ENCODE assay signal across 12 mouse cellular contexts in genomic region chr13:55990186-55990585, GRCm38 (mm10).
DNase-seq lines count a peak whose midpoint lies in the region.
"Had no signal": no experiment of that assay in that cellular context is flagged by ENCODE, and none has a peak within 500 bp of the region (broad histone marks: within the 10 kb centered on the region; RNA-seq: fewer than 3 reads in every experiment).

No protein-coding gene starts in this region.

- peak; percentile 54 for DNase-seq in layer of hippocampus, adult 9-11 months
- DNase-seq in layer of hippocampus, adult 9-10 months (ENCODE audit: low spot score): no peak
- peak; percentile 50 for DNase-seq in cerebellum, adult 11-12 months
- peak; percentile 58 for DNase-seq in cerebellum, adult 9-11 months
- DNase-seq in right cerebral cortex, postnatal 25 days: peak; percentile 30
- DNase-seq in yolk sac, embryonic 10.5 days (ENCODE audit: low spot score): no peak
- no peak for DNase-seq in gastrocnemius, postnatal 14 days
- DNase-seq: adrenal gland, postnatal 10 days; heart, adult 18-20 months; kidney, postnatal 14 days; liver; lung, adult 2 months had no signal

- intact Hi-C loops in gastrocnemius, postnatal 14 days (cut with DNase I; ENCODE audit: low total_unique reads): no loop called here

Comparison
In these comparisons a context has a peak if more than half of its experiments do, and no peak if none do; other contexts are left out.
1. DNase-seq: peak in layer of hippocampus, adult 9-11 months (single experiment), cerebellum, adult 11-12 months (single experiment), cerebellum, adult 9-11 months (single experiment) and right cerebral cortex, postnatal 25 days (single experiment); none in layer of hippocampus, adult 9-10 months (single experiment), yolk sac, embryonic 10.5 days (single experiment) and gastrocnemius, postnatal 14 days (single experiment).